Mouse (Mus musculus) midbrain, postnatal 0 days (tissue): ENCODE results near the gene Mroh9. TPM values are rescaled to one million over a fixed set of nuclear protein-coding genes. Genes with fewer than 3 reads are reported as not detected.

Experiments used
- ATAC-seq: fragments of 200-750 bp; cut with Nextera tagmentation; 2 replicates; pipeline ENCODE4 v1.8.0; 2017; ENCODE audit warnings: moderate number of reproducible peaks, mild to moderate bottlenecking, moderate TSS enrichment, moderate library complexity; ENCODE audit not compliant: low FRiP score
- DNase-seq: peaks from one replicate; pipeline ENCODE4 v3.0.0-alpha.2; 2015; ENCODE audit warnings: low spot score
- H3K27ac ChIP-seq: fragments of 300-500 bp; sonication (generic); 2 replicates; pipeline ENCODE4 v1.5.1; 2014; ENCODE audit warnings: low read depth, mild to moderate bottlenecking, low read length, mixed read lengths
- H3K27me3 ChIP-seq: fragments of 300-500 bp; sonication (generic); 2 replicates; pipeline ENCODE4 v1.6.1; 2014; ENCODE audit warnings: low read length, control low read depth, mixed read lengths; ENCODE audit not compliant: insufficient read depth
- H3K36me3 ChIP-seq: fragments of 300-500 bp; sonication (generic); 2 replicates; pipeline ENCODE4 v1.6.1; 2014; ENCODE audit warnings: low read length, control low read depth, mixed read lengths; ENCODE audit not compliant: insufficient read depth
- H3K4me1 ChIP-seq: fragments of 300-500 bp; sonication (generic); 2 replicates; pipeline ENCODE4 v1.6.1; 2014; ENCODE audit warnings: mild to moderate bottlenecking, control low read depth, antibody characterized with exemption, low read length, mixed read lengths; ENCODE audit not compliant: insufficient read depth
- H3K4me2 ChIP-seq: fragments of 300-500 bp; sonication (generic); 2 replicates; pipeline ENCODE4 v1.6.1; 2014; ENCODE audit warnings: low read depth, mild to moderate bottlenecking, low read length, mixed read lengths; ENCODE audit not compliant: poor library complexity, severe bottlenecking
- H3K4me3 ChIP-seq: fragments of 300-500 bp; sonication (generic); 2 replicates; pipeline ENCODE4 v1.5.1; 2014; ENCODE audit warnings: low read depth, mild to moderate bottlenecking, low read length, moderate library complexity
- H3K9ac ChIP-seq: fragments of 300-500 bp; sonication (generic); replicated peaks from 2 replicates; pipeline ENCODE4 v1.6.1; 2014; ENCODE audit warnings: mild to moderate bottlenecking, low read length, moderate library complexity, mixed read lengths; ENCODE audit not compliant: poor library complexity, severe bottlenecking
- H3K9me3 ChIP-seq: fragments of 300-500 bp; sonication (generic); 2 replicates; pipeline ENCODE4 v1.6.1; 2016; ENCODE audit warnings: low read length, control low read depth
- CTCF ChIP-seq: IDR thresholded peaks from 2 replicates; pipeline ENCODE4 v1.5.1; 2016; ENCODE audit warnings: antibody characterized with exemption, mild to moderate bottlenecking
- WGBS: fragments of 180-500 bp; shearing (Covaris S2); extraction: QIAGEN DNeasy Blood & Tissue Kit; methylation state at CpG from one replicate; pipeline ENCODE4 v1.1.7; 2014; 5-methylcytosine and 5-hydroxymethylcytosine counted together
- polyA plus RNA-seq: library from polyadenylated mRNA; unstranded; fragments of >200 nt; fragmentation: Nextera tagmentation; extraction: Ambion mirVana; gene quantifications from 2 replicates; pipeline ENCODE4 v1.2.1, GENCODE M21; 2015
- total RNA-seq: library from RNA; depleted of rRNA; stranded (reverse); fragments of >200 nt; gene quantifications from 2 replicates; pipeline ENCODE4 v1.2.3, GENCODE M21; 2014; rRNA removed

The Mroh9 gene
- total and polyA plus RNA-seq, 2 experiments from 2014 or later: not detected

DNA sequence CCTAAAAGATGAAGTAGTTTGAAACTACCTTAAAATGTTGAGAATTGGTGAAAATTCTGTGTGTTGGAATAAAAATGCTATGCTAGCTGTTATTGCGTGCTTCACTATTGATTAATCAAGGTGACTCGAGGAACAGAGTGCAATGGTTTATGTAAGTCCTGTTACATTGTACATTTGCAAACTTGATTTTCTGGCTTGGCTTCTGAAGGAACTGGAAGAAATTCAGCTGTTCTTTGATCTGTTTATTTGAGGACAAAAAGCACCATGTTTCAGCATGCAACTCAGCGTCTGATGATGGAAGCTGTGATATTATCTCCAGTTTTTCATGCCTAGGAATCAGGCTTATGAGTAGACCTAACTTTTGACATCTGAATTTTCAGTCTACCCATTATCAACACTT is 97.9 kb downstream of the Mroh9 start:
- DNase-seq (no peak), ATAC-seq (no peak)
- H3K36me3 ChIP-seq: no peaks in the 10 kb centered on the region
- H3K4me2 ChIP-seq: no peak overlapping the region
- no peaks in the 10 kb centered on the region for H3K9me3 ChIP-seq
- H3K9ac ChIP-seq: no peak overlapping the region
- no peaks in the 10 kb centered on the region for H3K27me3 ChIP-seq
- 88% methylated on average over 3 of the region's 3 CpGs for WGBS
- H3K27ac ChIP-seq: no peak overlapping the region
- no peak for TF ChIP-seq CTCF
- no peaks in the 10 kb centered on the region for H3K4me1 ChIP-seq
- no peak overlapping the region for H3K4me3 ChIP-seq

DNA sequence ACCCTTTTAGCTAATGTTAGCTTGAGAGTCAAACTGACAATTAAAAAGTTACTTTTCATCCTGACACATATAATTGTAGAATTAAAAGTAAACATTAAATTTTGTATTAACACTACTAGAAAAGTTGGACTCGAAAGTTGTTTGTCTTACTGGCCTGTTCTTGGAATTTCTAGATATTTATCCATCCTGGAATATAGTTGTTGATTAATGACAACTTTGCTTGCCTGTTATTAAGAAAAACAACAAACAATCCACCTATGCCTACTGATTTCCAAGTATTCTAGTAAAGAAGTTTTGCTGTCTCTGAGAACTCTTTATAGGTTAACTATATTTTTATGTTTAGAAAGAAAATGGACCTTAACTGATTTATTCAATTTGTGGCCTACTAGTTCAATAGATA is 98.7 kb downstream of the Mroh9 start:
- Histone ChIP-seq H3K27ac (no peak overlapping the region), H3K4me1 (no peaks in the 10 kb centered on the region), H3K4me3 (no peak overlapping the region), H3K4me2 (no peak overlapping the region), H3K9me3 (no peaks in the 10 kb centered on the region), H3K36me3 (no peaks in the 10 kb centered on the region), H3K27me3 (no peaks in the 10 kb centered on the region), H3K9ac (no peak overlapping the region)
- WGBS: 96% methylated on average over 1 of the region's 1 CpGs
- ATAC-seq: no peak
- no peak for TF ChIP-seq CTCF
- no peak for DNase-seq

DNA sequence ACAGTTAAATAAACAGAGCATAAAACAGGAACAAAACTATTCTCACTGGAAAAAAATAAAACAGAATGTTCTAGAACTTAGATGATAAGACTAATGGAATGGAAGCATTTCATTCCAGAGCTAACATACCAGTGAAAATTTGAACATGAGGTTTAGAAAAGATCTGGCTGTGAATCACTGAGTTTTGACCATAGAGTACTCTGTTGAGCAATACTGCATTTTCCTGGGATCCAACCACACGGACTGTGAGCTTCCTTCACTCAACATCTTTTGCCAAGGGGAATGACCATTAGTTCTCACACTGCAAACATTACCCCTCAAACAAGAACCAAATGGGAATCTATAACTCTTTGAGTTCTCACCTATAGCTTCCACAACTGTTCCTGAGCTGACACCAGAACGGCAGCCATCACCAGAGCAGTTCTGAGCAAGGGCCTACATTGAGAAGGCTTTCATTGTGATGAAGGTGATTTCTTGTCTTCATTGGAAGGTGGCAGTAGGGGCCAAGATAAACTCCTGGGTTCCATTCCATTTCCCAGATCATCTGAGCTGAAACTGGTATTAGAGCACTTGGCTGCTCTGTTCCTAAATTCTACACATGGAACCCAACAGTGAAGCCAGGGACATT is 99.2 kb downstream of the Mroh9 start:
- no peak for TF ChIP-seq CTCF
- Histone ChIP-seq H3K27me3 (no peaks in the 10 kb centered on the region), H3K36me3 (no peaks in the 10 kb centered on the region), H3K4me3 (no peak overlapping the region), H3K27ac (no peak overlapping the region), H3K4me1 (no peaks in the 10 kb centered on the region), H3K9ac (no peak overlapping the region), H3K4me2 (no peak overlapping the region), H3K9me3 (no peaks in the 10 kb centered on the region)
- WGBS: 90% methylated on average over 2 of the region's 2 CpGs
- ATAC-seq: no peak
- no peak for DNase-seq

DNA sequence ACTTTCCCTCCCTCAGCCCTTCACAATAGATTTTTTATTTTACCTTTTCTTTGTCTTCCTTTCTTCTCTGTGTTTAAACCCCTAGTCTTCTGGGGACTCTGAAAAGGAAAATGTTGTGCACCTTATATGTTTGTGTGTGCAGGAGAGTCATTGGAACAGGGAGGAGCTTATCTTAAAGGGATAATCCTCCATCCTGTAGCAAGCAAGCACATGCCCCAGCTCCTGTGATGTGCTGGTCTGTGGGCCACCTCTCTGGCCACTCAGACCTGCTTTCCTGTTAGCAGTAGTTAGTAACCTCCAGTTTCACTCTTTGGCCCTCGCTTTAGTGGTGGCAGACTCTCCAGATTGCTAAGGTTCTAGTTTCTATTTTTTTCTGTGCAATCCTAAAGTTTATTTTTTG is 101.0 kb downstream of the Mroh9 start, which contains the start of gene Fmo3:
Gene Fmo3 (minus strand): TSS at position 101 of the 400 bp plus-strand sequence.
- Histone ChIP-seq H3K4me2 (no peak within 1 kb of the TSS), H3K4me1 (no peaks in the 10 kb centered on the region), H3K27me3 (no peaks in the 10 kb centered on the region), H3K36me3 (no peaks in the 10 kb centered on the region), H3K27ac (no peak within 1 kb of the TSS), H3K4me3 (no peak within 1 kb of the TSS), H3K9ac (no peak within 1 kb of the TSS), H3K9me3 (no peaks in the 10 kb centered on the region)
- ATAC-seq: no peak
- DNase-seq: no peak
- 90% methylated on average over 1 of the region's 1 CpGs for WGBS
- TF ChIP-seq CTCF: no peak

Other genes starting within 250 kb of the Mroh9 start
- 69.1 and 77.2 TPM in 2 replicates for gene Fmo1, start 219.1 kb downstream of the Mroh9 start, total RNA-seq
- 35.0 and 40.9 TPM in 2 replicates for gene Fmo1, start 219.1 kb downstream of the Mroh9 start, polyA plus RNA-seq
- 0.44 and 0.80 TPM in 2 replicates for gene Fmo2, start 186.9 kb downstream of the Mroh9 start, total RNA-seq
- gene Fmo2, start 186.9 kb downstream of the Mroh9 start, polyA plus RNA-seq: 0.06 and 0.14 TPM in 2 replicates
- 0.11 TPM in 1 of 2 replicates, not detected in the other for gene Fmo6, start 148.2 kb downstream of the Mroh9 start, total RNA-seq
- not detected in 2 replicates for gene Fmo6, start 148.2 kb downstream of the Mroh9 start, polyA plus RNA-seq
- not detected in 2 replicates for gene Fmo3, start 101.1 kb downstream of the Mroh9 start, total RNA-seq
- gene Fmo3, start 101.1 kb downstream of the Mroh9 start, polyA plus RNA-seq: not detected in 2 replicates
- gene Prrx1, start 228.0 kb upstream of the Mroh9 start, total RNA-seq: 6.0 and 7.8 TPM in 2 replicates
- 4.2 and 4.3 TPM in 2 replicates for gene Prrx1, start 228.0 kb upstream of the Mroh9 start, polyA plus RNA-seq